Mouse (Mus musculus): ENCODE data around the gene Tgm4. TPM values are rescaled to one million over a fixed set of nuclear protein-coding genes. Genes with fewer than 3 reads are reported as not detected.

Tgm4 gene
- total RNA-seq, 1 experiment from 2014 or later: 0.70 TPM

DNA sequence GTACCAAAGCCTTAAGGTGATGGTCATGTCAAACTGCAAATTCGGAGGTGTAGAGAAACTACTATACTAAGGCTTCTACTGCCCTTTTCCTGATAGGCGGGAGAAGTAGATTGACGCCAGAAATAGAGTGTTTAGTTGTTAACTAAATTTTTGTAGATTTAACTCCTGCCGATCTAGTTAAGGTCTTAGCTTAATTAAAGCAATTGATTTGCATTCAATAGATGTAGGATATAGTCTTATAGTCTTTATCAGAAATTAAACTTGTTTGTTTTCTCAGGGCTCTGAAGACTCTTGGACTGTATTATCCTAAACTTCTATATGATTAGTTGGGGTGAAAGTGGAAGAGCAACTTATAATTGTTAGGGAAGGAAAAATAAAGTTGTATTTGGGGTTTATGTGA, 72.7 kb downstream of the Tgm4 start:
- no peak for DNase-seq

DNA sequence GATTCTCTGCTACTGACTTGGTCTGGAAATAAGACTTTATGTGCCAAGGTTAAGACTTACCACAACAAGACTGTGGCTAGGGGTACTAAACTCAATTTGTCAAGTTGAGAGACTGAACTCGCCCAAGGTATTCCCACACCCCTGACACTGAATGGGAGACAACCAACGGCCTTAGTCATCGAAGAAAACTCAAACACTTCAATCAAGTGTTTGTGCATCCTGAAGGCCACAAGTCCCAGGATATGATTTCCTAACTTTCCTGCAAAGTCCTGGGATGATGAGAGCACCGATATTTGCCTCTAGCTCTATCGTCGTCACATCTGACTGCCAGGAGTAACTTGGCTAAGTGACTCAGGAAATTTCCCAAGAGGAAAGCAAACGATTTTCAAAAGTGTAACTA, 74.7 kb downstream of the Tgm4 start:
- DNase-seq: no peak

DNA sequence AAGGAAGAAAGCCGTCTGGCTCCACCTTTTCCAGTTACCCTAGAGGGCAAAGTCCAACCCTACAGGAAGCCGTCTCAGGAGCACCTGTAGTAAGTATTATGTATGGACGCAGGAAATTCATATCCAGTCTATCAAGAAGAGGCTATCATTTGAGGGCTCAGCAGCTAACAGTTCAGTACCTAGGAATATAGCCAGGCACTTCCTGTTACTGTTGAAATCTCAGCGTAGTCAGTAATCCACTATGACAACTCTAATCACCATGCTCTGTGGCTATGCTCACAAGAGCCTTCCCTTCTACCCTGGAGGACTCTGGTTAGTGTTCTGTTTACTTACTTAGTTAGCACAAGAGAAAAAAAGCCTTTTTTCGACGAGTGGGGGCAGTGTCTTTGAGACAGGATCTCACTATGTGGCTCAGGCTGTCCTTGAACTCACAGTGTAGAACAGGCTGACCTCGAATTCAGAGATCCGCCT, 77.3 kb downstream of the Tgm4 start:
- peak; percentile 35 for DNase-seq

DNA sequence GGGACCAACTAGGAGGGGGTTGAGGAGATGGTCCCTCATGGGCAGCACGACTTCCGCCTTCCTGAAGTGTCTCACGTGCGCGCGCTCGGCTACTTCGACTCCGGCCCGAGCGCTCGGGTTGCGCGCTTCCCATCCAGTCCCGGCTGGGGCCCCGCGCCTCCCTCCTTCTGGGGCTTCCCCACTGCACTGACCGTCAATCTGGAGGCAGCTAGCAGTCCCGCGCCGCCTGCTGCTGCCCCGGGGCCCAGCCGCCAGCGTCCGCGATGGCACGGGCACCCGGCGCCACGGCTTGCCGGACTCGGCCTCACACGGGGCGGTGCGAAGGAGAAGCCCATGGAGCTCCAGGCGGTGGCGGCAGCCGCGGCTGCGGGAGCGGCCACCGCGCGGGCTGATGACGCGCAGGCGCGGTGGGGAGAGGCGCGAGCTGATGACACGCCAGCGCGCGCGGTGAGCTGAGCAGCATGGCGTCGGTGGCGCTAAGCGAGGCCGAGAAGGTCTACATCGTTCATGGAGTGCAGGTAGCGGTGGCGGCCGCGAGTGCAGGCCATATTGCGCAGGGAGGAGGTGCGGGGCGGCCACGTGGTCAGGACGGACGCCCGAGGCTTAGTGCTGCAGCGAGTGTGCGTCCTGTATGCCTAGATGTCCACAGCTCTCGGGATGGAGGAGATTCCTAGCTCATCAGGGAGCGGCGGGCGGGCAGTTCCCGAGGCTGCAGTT, 78.4 kb downstream of the Tgm4 start, which contains the start of the genes Zdhhc3 and Exosc7:
TSS of gene Zdhhc3 (minus strand) at position 401 of the 717 bp plus-strand sequence.
TSS of gene Exosc7 (plus strand) at position 411 of the 717 bp plus-strand sequence.
- peak; percentile 91 for DNase-seq

DNA sequence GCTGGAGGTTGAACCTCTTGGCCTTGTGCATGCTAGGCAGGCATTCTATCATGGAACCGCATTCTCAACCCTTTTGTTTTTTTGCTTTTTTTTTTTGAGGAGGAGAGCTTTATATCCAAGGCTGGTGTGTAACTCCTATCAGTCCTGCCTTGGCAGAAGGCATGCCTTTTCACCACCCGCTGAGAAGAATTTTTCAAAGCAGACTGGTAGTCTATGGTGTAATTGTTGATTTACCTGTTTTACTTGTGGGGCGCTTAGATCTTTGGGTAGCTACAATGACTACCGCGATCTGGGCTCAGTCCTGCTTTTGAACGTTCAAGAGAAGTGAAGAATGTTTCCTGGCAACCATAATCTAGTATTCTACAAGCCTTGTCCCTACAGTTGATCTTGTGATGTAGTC, 79.4 kb downstream of the Tgm4 start:
- no peak for DNase-seq

DNA sequence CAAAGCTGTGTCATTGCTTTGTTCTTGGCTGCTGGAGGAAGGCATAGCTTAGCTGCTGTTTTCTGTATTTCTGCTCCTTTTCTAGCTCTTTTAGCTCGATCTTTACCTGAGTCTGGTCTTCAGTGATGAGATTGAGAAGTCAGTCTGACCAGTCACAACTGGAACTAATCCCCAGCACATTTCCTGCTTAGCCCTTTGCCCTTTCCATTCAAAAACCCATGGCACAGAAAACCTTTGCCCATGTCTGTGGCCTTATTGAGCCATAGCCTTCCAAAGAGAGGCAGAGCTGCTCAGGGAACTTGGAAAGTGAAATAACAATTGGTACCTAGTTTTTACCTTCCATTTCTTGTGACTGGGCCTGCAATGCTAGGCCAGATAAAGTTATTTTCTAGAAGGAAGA, 81.0 kb downstream of the Tgm4 start:
- no peak for DNase-seq

Other genes starting within 250 kb of the Tgm4 start
- 16.7 and 17.7 TPM in 2 replicates for gene Tcaim, start 229.2 kb upstream of the Tgm4 start, total RNA-seq (2021)
- gene Gm35549, start 190.7 kb upstream of the Tgm4 start, total RNA-seq (2021): not detected in 2 replicates
- gene Zfp445, start 168.7 kb upstream of the Tgm4 start, total RNA-seq (2021): 100 and 106 TPM in 2 replicates
- 9.3 and 11.5 TPM in 2 replicates for gene Zkscan7, start 149.0 kb upstream of the Tgm4 start, total RNA-seq (2021)
- 4.1 and 5.7 TPM in 2 replicates for gene Zfp105, start 111.7 kb upstream of the Tgm4 start, total RNA-seq (2021)
- gene 1110059G10Rik, start 83.7 kb upstream of the Tgm4 start, total RNA-seq (2021): 21.9 and 22.4 TPM in 2 replicates
- 10.8 and 12.2 TPM in 2 replicates for gene Kif15, start 83.7 kb upstream of the Tgm4 start, total RNA-seq (2021)
- 14.8 and 19.3 TPM in 2 replicates for gene Tmem42, start 13.4 kb upstream of the Tgm4 start, total RNA-seq (2021)
- gene Zdhhc3, start 78.5 kb downstream of the Tgm4 start, total RNA-seq (2021): 59.7 and 62.8 TPM in 2 replicates
- 40.9 and 44.2 TPM in 2 replicates for gene Exosc7, start 78.5 kb downstream of the Tgm4 start, total RNA-seq (2021)
- gene Clec3b, start 116.2 kb downstream of the Tgm4 start, total RNA-seq (2021): 41.7 and 44.4 TPM in 2 replicates
- 0.30 and 0.85 TPM in 2 replicates for gene Cdcp1, start 181.3 kb downstream of the Tgm4 start, total RNA-seq (2021)
- 12.9 and 16.1 TPM in 2 replicates for gene Tmem158, start 226.0 kb downstream of the Tgm4 start, total RNA-seq (2021)

Data from adrenal gland, postnatal 14 days (tissue).